In the genomic region with DNA sequence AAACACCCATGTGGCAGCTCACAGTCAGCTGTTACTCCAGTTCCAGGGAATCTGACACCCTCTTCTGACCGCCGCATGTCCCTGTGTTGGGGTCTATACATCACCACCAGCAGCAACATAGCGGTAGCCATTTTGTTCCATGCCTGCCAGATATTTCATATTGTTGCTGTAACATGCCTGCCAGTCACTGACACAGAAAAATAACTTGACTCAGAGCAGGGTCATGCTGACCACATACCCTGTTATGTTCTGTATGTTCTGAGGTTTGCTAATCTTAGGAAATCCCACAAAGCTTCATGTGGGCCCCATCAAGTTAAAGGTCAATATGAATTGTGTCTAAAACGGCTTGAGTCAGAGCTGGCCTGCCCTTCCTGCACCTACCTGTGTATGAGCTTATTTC, we compare ENCODE assay signal across 26 mouse cellular contexts. TPM values are rescaled to one million over a fixed set of nuclear protein-coding genes. Genes with fewer than 3 reads are reported as not detected.
A peak's percentile ranks its signal among the peaks of the same experiment; 100 is the strongest.
DNase-seq lines count a peak whose midpoint lies in the region; ATAC-seq and TF ChIP-seq lines count a peak whose summit lies in the region.
"Had no signal": no experiment of that assay in that cellular context is flagged by ENCODE, and none has a peak within 500 bp of the region (broad histone marks: within the 10 kb centered on the region; RNA-seq: fewer than 3 reads in every experiment).

No protein-coding gene starts in this region.

- no peak for TF ChIP-seq CTCF in forebrain, postnatal 0 days (IDR thresholded peaks at IDR 0.05; ENCODE audit: low read depth)

- no peak overlapping the region for H3K4me2 ChIP-seq in forebrain, postnatal 0 days (ENCODE audit: low read depth)
- no peak overlapping the region for H3K4me2 ChIP-seq in hindbrain, embryonic 13.5 days
- H3K4me2 ChIP-seq in hindbrain, embryonic 16.5 days (ENCODE audit: low read length), result no peak overlapping the region
- H3K4me2 ChIP-seq in midbrain, embryonic 12.5 days (replicated peaks), result no peak overlapping the region
- H3K4me2 ChIP-seq in midbrain, embryonic 11.5 days, result no peak overlapping the region
- H3K4me2 ChIP-seq: embryonic facial prominence, embryonic 15.5 days; heart, embryonic 12.5 days; neural tube, embryonic 15.5 days had no signal

- no peaks in the 10 kb centered on the region for H3K9me3 ChIP-seq in forebrain, embryonic 10.5 days
- no peaks in the 10 kb centered on the region for H3K9me3 ChIP-seq in forebrain, postnatal 0 days (ENCODE audit: low read length)
- H3K9me3 ChIP-seq in hindbrain, embryonic 13.5 days, result no peaks in the 10 kb centered on the region
- no peaks in the 10 kb centered on the region for H3K9me3 ChIP-seq in hindbrain, embryonic 16.5 days (ENCODE audit: control insufficient read depth, low read length)
- no peaks in the 10 kb centered on the region for H3K9me3 ChIP-seq in midbrain, embryonic 12.5 days
- H3K9me3 ChIP-seq in midbrain, embryonic 11.5 days (ENCODE audit: control insufficient read depth, low read length), result no peaks in the 10 kb centered on the region
- H3K9me3 ChIP-seq: embryonic facial prominence, embryonic 15.5 days; heart, embryonic 12.5 days; neural tube, embryonic 15.5 days had no signal

- no peaks in the 10 kb centered on the region for H3K36me3 ChIP-seq in forebrain, embryonic 10.5 days (replicated peaks)
- no peaks in the 10 kb centered on the region for H3K36me3 ChIP-seq in forebrain, postnatal 0 days (ENCODE audit: insufficient read depth)
- H3K36me3 ChIP-seq in hindbrain, embryonic 13.5 days, result no peaks in the 10 kb centered on the region
- no peaks in the 10 kb centered on the region for H3K36me3 ChIP-seq in hindbrain, embryonic 16.5 days (ENCODE audit: control insufficient read depth, insufficient read depth, low read length)
- H3K36me3 ChIP-seq in midbrain, embryonic 12.5 days, result no peaks in the 10 kb centered on the region
- H3K36me3 ChIP-seq in midbrain, embryonic 11.5 days (ENCODE audit: control insufficient read depth, insufficient read depth, low read length), result no peaks in the 10 kb centered on the region
- H3K36me3 ChIP-seq: embryonic facial prominence, embryonic 15.5 days; heart, embryonic 12.5 days; neural tube, embryonic 15.5 days had no signal

- H3K4me3 ChIP-seq in forebrain, embryonic 10.5 days, result no peak overlapping the region
- no peak overlapping the region for H3K4me3 ChIP-seq in forebrain, postnatal 0 days (ENCODE audit: low read depth, low read length)
- no peak overlapping the region for H3K4me3 ChIP-seq in hindbrain, embryonic 13.5 days
- no peak overlapping the region for H3K4me3 ChIP-seq in hindbrain, embryonic 16.5 days (ENCODE audit: low read length)
- H3K4me3 ChIP-seq in midbrain, embryonic 12.5 days, result no peak overlapping the region
- H3K4me3 ChIP-seq in midbrain, embryonic 11.5 days (ENCODE audit: low read depth, low read length), result no peak overlapping the region
- H3K4me3 ChIP-seq: embryonic facial prominence, embryonic 15.5 days; heart, embryonic 12.5 days; myocyte; neural tube, embryonic 15.5 days had no signal

- H3K27me3 ChIP-seq in forebrain, embryonic 10.5 days (ENCODE audit: poor library complexity, severe bottlenecking), result no peaks in the 10 kb centered on the region
- no peaks in the 10 kb centered on the region for H3K27me3 ChIP-seq in forebrain, postnatal 0 days (ENCODE audit: insufficient read depth, low read length)
- no peaks in the 10 kb centered on the region for H3K27me3 ChIP-seq in hindbrain, embryonic 13.5 days
- no peaks in the 10 kb centered on the region for H3K27me3 ChIP-seq in hindbrain, embryonic 16.5 days (replicated peaks; ENCODE audit: control insufficient read depth, insufficient read depth, low read length)
- H3K27me3 ChIP-seq in midbrain, embryonic 12.5 days, result no peaks in the 10 kb centered on the region
- H3K27me3 ChIP-seq in midbrain, embryonic 11.5 days (ENCODE audit: control insufficient read depth, insufficient read depth, low read length), result no peaks in the 10 kb centered on the region
- H3K27me3 ChIP-seq: embryonic facial prominence, embryonic 15.5 days; neural tube, embryonic 15.5 days had no signal

- H3K27ac ChIP-seq in forebrain, embryonic 10.5 days, result peak overlapping the region; percentile 79
- no peak overlapping the region for H3K27ac ChIP-seq in forebrain, postnatal 0 days (ENCODE audit: low read depth, low read length)
- H3K27ac ChIP-seq in hindbrain, embryonic 13.5 days, result peak overlapping the region; percentile 71
- no peak overlapping the region for H3K27ac ChIP-seq in hindbrain, embryonic 16.5 days (ENCODE audit: low read depth, low read length)
- peak overlapping the region; percentile 39; the same call in 1 of the 2 replicates for H3K27ac ChIP-seq in midbrain, embryonic 12.5 days (replicated peaks)
- no peak overlapping the region for H3K27ac ChIP-seq in midbrain, embryonic 11.5 days (ENCODE audit: low read depth, low read length)
- H3K27ac ChIP-seq: embryonic facial prominence, embryonic 15.5 days; hindbrain, postnatal 0 days; neural tube, embryonic 15.5 days had no signal

- WGBS in forebrain, embryonic 10.5 days, result 93% methylated on average over 4 of the region's 4 CpGs
- 59% methylated on average over 4 of the region's 4 CpGs for WGBS in forebrain, postnatal 0 days
- 84% methylated on average over 4 of the region's 4 CpGs for WGBS in hindbrain, embryonic 13.5 days
- 76% methylated on average over 4 of the region's 4 CpGs for WGBS in hindbrain, embryonic 16.5 days
- WGBS in midbrain, embryonic 12.5 days, result 80% methylated on average over 4 of the region's 4 CpGs
- WGBS in midbrain, embryonic 11.5 days, result 89% methylated on average over 4 of the region's 4 CpGs

- no peak for DNase-seq in forebrain, embryonic 10.5 days (ENCODE audit: extremely low spot score, low spot score)
- DNase-seq in forebrain, postnatal 0 days, result no peak
- no peak for DNase-seq in midbrain, embryonic 11.5 days (ENCODE audit: low spot score, missing footprints)
- DNase-seq in kidney, postnatal 4 days, result no peak
- no peak for DNase-seq in right cerebral cortex, postnatal 4 days
- DNase-seq: adrenal gland, postnatal 10 days; cerebellum, adult 18-20 months; cerebellum, postnatal 36 days; embryo, embryonic 11 days; gastrocnemius, postnatal 14 days; heart, adult 18-20 months; heart, postnatal 10 days; kidney, adult 9 months; kidney, postnatal 25 days; layer of hippocampus, postnatal 36 days; lung, adult 18-20 months; lung, postnatal 4 days had no signal

- no peak for ATAC-seq in forebrain, postnatal 0 days
- no peak for ATAC-seq in hindbrain, embryonic 13.5 days (ENCODE audit: low FRiP score)
- no peak for ATAC-seq in hindbrain, embryonic 16.5 days
- no peak for ATAC-seq in midbrain, embryonic 12.5 days (ENCODE audit: low FRiP score, low read depth)
- ATAC-seq in midbrain, embryonic 11.5 days (ENCODE audit: low FRiP score), result no peak
- ATAC-seq: hindbrain, postnatal 0 days; intestine, embryonic 16.5 days had no signal

- H3K9ac ChIP-seq in forebrain, postnatal 0 days, result no peak overlapping the region
- H3K9ac ChIP-seq in hindbrain, embryonic 13.5 days, result no peak overlapping the region
- H3K9ac ChIP-seq in hindbrain, embryonic 16.5 days (ENCODE audit: low read depth, low read length), result no peak overlapping the region
- no peak overlapping the region for H3K9ac ChIP-seq in midbrain, embryonic 12.5 days (replicated peaks)
- H3K9ac ChIP-seq in midbrain, embryonic 11.5 days (ENCODE audit: low read length), result no peak overlapping the region
- H3K9ac ChIP-seq: embryonic facial prominence, embryonic 15.5 days; heart, embryonic 12.5 days; neural tube, embryonic 15.5 days had no signal

- H3K4me1 ChIP-seq in forebrain, embryonic 10.5 days, result peaks cover 54% of the 10 kb centered on the region
- peaks cover 22% of the 10 kb centered on the region for H3K4me1 ChIP-seq in forebrain, postnatal 0 days (ENCODE audit: insufficient read depth)
- H3K4me1 ChIP-seq in hindbrain, embryonic 13.5 days (replicated peaks), result peaks cover 53% of the 10 kb centered on the region
- peaks cover 29% of the 10 kb centered on the region for H3K4me1 ChIP-seq in hindbrain, embryonic 16.5 days (ENCODE audit: control insufficient read depth, insufficient read depth, low read depth, low read length)
- peaks cover 43% of the 10 kb centered on the region for H3K4me1 ChIP-seq in midbrain, embryonic 12.5 days
- peaks cover 34% of the 10 kb centered on the region for H3K4me1 ChIP-seq in midbrain, embryonic 11.5 days (ENCODE audit: control insufficient read depth, insufficient read depth, low read length)

RNA-seq across cellular contexts. Expression of gene Srgap3, which starts 30.2 kb away (rescaled TPM):
- polyA plus RNA-seq in forebrain, embryonic 10.5 days (2016; fragmentation: Nextera tagmentation; extraction: Ambion mirVana), result 14.8 and 16.5 TPM in 2 replicates
- total RNA-seq in forebrain, postnatal 0 days (2014; rRNA removed), result 39.4 and 56.7 TPM in 2 replicates
- polyA plus RNA-seq in forebrain, postnatal 0 days (2015; fragmentation: Nextera tagmentation; extraction: Ambion mirVana), result 13.2 and 21.2 TPM in 2 replicates
- 37.5 and 42.3 TPM in 2 replicates for polyA plus RNA-seq in hindbrain, embryonic 13.5 days (2015; fragmentation: Nextera tagmentation; extraction: Ambion mirVana)
- 27.0 and 32.7 TPM in 2 replicates for polyA plus RNA-seq in hindbrain, embryonic 16.5 days (2015; fragmentation: Nextera tagmentation; extraction: Ambion mirVana)
- polyA plus RNA-seq in midbrain, embryonic 12.5 days (2016; fragmentation: Nextera tagmentation; extraction: Ambion mirVana), result 60.5 and 63.7 TPM in 2 replicates
- 48.9 and 54.9 TPM in 2 replicates for polyA plus RNA-seq in midbrain, embryonic 11.5 days (2014; fragmentation: Nextera tagmentation; extraction: Ambion mirVana)

Comparison
In these comparisons a context has a peak if more than half of its experiments do, and no peak if none do; other contexts are left out.
1. H3K27ac ChIP-seq: peak in forebrain, embryonic 10.5 days (single experiment), hindbrain, embryonic 13.5 days (single experiment) and midbrain, embryonic 12.5 days (single experiment); none in forebrain, postnatal 0 days (single experiment), hindbrain, embryonic 16.5 days (single experiment) and midbrain, embryonic 11.5 days (single experiment).